Mouse (Mus musculus): Measurements from ENCODE around the gene Acap3.

Gene Acap3

GRCm38 (mm10) chr4:155863001-155863400 lies 28.6 kb upstream of the Acap3 start, which contains the start of gene Tas1r3:
Gene Tas1r3, minus strand, starts transcription at chr4:155863362.
- no peak for TF ChIP-seq GATA4 (IDR thresholded peaks at IDR 0.05; ENCODE audit: insufficient replicate concordance, low read length)

GRCm38 (mm10) chr4:155868614-155869298 lies 22.9 kb upstream of the Acap3 start:
- TF ChIP-seq GATA4 (IDR thresholded peaks at IDR 0.05; ENCODE audit: insufficient replicate concordance, low read length): no peak

DNA sequence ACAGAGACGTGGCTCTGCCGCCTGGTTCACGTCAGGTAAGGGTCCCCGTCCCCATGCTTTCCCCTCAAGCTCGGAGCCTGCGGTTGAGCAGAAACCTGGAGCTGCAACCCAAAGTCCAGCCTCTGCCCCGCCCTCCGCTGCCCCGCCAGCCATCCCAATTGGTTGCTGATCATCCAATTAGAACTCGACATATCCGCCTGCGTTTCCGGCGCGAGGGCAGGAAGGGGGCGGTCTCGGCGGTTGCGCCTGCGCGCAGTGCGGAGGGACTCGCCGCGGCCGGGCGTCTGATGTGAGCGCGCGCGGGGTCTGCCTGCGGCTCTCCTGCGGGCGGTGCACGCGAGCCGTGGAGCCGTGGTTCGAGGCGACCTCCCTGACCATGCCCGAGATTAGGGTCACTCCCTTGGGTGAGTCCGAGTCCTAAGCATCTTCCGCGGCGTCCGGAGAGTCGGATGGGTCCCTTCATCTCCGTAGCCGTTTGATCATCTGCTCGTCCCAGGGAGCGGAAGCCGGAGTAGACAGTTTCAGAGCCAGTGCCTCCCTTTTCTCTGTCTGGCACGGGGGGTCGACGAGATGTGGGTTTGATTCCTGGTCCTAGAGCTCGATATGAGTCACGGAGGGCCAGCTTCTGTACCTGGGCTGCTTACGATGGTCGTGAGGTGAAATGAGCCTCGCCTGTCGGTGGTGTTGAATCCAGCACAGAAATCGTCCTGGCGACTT lies 22.1 kb upstream of the Acap3 start, which contains the start of the genes Cptp and Ints11:
Cptp (minus strand) TSS at position 124 of the 717 bp plus-strand sequence.
Ints11 (plus strand) TSS at position 230 of the 717 bp plus-strand sequence.
- TF ChIP-seq GATA4 (IDR thresholded peaks at IDR 0.05; ENCODE audit: insufficient replicate concordance, low read length): peak; percentile 59; the same call in 1 of the 2 replicates

GRCm38 (mm10) chr4:155871404-155871803 lies 20.2 kb upstream of the Acap3 start:
- no peak for TF ChIP-seq GATA4 (IDR thresholded peaks at IDR 0.05; ENCODE audit: insufficient replicate concordance, low read length)

DNA sequence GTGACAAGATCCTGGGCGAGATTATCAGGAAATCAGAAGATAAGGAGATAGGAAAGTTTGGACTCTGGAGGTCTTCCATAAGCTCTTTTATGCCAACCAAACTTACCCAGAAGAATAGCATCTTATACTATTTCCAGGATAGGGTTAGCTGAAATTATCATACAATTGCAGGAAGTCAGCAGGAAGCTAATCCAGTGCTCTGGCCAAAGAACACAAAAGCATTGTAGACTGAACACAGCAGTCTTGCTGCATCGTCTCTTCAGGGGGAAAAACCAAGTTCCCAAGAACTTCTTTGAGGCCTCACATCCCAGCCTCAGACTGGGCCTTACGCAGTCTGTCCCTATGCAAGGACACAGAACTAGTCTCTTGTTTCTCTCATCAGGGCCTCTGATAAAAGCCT lies 8.0 kb upstream of the Acap3 start:
- peak; percentile 54; the same call in 1 of the 2 replicates for TF ChIP-seq GATA4 (IDR thresholded peaks at IDR 0.05; ENCODE audit: insufficient replicate concordance, low read length)

GRCm38 (mm10) chr4:155886330-155886729 lies 5.3 kb upstream of the Acap3 start:
- no peak for TF ChIP-seq GATA4 (IDR thresholded peaks at IDR 0.05; ENCODE audit: insufficient replicate concordance, low read length)

GRCm38 (mm10) chr4:155887674-155888073 lies 3.9 kb upstream of the Acap3 start:
- no peak for TF ChIP-seq GATA4 (IDR thresholded peaks at IDR 0.05; ENCODE audit: insufficient replicate concordance, low read length)

DNA sequence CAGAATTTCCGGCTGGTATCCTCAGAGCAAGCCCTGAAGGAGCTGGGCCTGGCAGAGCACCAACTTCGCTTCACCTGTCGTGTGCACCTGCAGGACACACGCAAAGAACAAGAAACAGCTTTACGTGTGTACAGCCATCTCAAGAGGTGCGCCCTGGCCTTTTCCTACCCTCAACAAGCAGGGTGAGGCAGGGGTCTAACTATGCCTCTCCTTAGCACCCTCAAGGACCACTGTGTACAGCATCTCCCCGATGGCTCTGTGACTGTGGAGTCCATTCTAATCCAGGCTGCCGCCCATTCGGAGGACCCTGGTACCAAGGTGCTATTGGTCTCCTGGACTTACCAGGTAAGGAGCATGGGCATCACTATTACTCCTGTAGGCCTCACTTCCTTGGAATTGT lies 3.4 kb upstream of the Acap3 start:
- no peak for TF ChIP-seq GATA4 (IDR thresholded peaks at IDR 0.05; ENCODE audit: insufficient replicate concordance, low read length)

DNA sequence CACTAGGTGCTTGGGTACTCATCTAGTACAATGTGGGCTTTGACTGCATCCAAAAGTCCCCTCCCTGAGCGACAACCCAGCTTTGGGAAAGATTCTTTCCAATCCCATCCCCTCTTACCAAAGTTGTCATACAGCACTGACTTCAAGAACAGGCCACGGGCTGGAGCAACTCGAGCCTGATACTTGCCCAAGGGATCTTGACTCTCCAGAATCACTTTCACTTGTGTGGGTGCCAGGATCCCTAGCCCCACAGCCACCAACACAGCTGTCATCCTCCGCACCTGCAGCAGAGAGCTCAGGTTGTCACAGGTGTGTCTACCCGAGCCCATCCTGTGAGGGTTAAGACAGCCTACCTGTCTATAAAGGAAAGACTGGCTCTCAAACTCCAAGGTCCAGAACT lies 2.3 kb upstream of the Acap3 start:
- no peak for TF ChIP-seq GATA4 (IDR thresholded peaks at IDR 0.05; ENCODE audit: insufficient replicate concordance, low read length)

GRCm38 (mm10) chr4:155891011-155891471 lies 581 bp upstream of the Acap3 start:
- no peak for TF ChIP-seq GATA4 (IDR thresholded peaks at IDR 0.05; ENCODE audit: insufficient replicate concordance, low read length)

GRCm38 (mm10) chr4:155892017-155892416 lies 395 bp downstream of the Acap3 start:
- TF ChIP-seq GATA4 (IDR thresholded peaks at IDR 0.05; ENCODE audit: insufficient replicate concordance, low read length): no peak

GRCm38 (mm10) chr4:155892438-155893211 lies 1.0 kb downstream of the Acap3 start:
- no peak for TF ChIP-seq GATA4 (IDR thresholded peaks at IDR 0.05; ENCODE audit: insufficient replicate concordance, low read length)

GRCm38 (mm10) chr4:155893212-155893690 lies 1.6 kb downstream of the Acap3 start:
- TF ChIP-seq GATA4 (IDR thresholded peaks at IDR 0.05; ENCODE audit: insufficient replicate concordance, low read length): no peak

DNA sequence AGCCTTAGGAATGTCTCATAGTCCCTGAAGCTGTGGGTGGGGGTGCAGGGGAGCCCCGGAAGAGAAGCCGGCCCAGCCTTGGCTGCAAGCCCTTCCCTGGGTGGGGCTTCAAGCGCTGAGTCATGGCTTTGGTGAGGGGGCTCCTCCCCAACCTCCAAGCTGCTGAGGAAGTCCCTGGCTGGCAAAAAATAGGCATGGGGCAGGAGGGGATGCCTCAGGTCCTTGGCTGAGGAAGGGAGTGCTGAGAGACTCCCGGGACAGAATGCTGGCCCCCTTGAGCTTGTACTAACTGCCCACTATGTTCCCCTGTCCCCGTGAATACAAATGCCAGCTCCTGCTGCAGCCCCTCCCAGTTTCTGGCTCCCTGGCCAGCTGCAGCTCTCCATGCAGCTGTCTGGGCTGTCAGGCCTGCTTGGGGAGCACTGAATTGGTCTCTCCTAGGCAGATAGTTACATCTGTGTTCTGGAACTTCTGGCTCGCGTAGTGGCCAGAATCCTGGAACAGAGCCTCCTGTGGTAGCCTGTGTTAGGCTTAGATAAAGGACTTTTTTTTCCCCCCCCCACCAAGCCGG lies 2.8 kb downstream of the Acap3 start:
- TF ChIP-seq GATA4 (IDR thresholded peaks at IDR 0.05; ENCODE audit: insufficient replicate concordance, low read length): no peak

DNA sequence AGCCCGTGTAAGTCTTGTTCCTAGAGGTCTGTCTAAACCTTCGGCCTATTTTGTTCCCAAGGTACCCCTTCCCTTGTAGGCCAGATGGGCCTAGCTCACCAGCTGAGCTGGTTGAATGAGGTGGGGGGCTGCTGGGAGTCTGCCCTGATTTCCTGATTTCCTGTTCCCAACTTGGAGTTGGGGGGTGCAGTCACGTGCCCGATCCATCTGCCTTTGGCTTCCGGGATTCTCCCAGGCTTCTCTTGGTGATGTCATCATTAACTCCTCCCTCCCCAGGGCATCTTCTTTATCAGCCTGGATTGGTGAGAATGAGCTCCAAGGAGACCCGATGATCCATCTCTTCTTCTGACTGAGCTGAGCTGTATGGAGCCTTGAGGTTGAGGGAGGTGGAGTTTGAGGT lies 3.6 kb downstream of the Acap3 start:
- no peak for TF ChIP-seq GATA4 (IDR thresholded peaks at IDR 0.05; ENCODE audit: insufficient replicate concordance, low read length)
